Mouse (Mus musculus): ENCODE data around the gene Epb41l4b.

Epb41l4b gene

DNA sequence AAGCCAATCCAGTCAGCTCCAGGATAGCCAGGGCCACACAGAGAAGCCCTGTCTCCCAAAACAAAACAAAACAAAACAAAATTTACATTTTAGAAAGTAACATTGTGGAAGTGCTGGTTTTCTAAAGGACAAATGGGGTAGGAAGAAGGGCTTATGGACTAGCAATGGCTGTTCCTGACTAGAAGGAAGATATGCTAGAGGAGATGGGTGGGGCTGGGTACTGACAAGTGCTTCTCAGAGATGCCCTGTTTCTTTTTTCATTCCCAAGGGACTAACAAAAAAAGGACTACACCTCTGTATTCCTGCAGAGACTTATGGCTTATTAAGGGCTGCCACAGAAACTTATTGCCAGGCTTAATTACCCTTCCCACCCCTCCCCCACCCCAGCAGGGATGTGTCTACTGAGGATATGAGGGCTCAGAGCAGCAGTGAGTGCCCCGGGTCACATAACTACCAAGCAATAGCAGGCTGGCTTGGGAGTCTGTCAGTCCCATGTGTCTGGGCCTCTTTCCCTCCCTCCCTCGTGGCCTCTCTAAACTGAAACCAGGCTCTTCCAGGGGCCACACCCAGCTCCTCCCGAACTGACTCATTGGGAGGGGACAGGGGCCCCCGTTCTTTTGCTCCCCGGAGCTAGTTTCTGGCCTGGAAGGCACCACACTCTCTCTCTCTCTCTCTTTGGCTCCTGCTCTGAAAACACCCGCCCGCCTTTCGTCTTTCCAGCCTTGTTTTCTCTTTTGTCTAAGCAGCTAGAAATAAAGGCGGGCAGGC lies 10.0 kb upstream of the Epb41l4b start:
- DNase-seq, result no peak

DNA sequence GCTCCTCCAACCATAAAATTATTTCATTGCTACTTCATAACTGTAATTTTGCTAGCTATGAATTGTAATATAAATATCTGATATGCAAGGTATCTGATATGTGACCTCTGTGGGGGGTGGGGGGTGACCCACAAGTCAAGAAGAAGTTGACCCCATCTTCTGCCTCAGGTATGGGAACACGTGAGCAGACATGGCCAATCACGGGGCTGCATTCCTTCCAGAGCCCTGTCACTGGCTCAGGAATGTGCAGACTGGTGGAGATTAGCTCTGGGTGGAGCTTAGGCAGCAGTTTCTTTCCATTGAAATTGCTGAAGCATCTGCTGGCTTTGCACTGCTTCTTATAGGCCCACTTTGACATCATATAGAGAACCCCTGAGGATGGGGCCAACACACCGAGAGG lies 4.9 kb upstream of the Epb41l4b start:
- DNase-seq, result no peak

DNA sequence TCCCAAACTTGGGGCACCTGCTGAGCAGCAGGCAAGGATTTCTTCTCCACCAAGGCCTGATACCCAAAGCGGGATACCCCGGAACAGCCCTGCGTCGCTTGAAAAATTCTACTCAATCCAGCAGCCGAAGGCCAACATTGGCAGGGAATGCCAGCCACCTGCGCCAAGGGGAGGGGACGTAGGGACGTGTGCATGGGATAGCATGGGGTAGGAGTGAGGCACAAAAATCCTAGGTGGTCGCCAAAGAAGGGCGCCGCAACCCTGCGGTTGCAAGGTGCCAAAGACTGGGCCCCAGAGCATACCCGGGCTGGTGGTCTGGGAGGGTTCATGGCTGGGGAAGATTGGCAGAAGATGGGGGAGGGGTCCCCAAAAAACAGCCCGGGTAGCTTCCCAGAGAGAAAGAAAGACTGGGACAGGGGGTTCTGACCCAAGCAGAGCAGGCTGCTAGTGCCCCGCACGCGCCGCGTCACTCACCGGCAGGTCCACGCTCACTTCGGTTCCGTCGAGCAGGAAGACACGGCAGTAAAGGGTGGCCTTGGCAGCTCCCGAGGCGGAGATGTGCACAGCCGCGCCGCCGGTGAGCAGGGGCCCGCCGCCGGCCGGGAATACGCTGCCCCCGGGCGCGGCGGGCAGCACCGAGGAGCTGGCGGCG lies 737 bp downstream of the Epb41l4b start:
- DNase-seq, result peak; percentile 48

DNA sequence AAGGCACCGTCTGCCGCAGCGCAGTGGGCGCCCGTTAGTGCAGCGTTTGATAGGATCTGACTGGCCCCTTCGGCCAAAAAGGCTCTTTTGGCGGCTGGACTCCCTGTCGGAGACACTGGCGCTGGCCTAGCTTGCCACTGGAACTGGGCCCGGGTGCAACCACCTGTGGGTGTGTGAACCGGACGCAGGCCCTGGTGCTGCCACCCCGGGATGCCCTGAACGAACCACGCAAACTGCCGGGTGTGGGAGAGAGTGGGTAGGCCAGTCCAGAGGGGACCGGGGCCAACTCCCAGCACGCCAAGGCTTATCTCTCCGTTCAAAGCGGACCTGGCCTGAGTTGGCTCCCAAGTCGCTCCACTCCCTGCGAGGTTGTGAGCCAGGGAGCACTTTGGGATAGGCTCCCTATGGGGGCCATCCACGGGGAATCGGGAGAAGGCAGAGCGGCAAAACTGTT lies 1.3 kb downstream of the Epb41l4b start:
- DNase-seq, result peak; percentile 25

DNA sequence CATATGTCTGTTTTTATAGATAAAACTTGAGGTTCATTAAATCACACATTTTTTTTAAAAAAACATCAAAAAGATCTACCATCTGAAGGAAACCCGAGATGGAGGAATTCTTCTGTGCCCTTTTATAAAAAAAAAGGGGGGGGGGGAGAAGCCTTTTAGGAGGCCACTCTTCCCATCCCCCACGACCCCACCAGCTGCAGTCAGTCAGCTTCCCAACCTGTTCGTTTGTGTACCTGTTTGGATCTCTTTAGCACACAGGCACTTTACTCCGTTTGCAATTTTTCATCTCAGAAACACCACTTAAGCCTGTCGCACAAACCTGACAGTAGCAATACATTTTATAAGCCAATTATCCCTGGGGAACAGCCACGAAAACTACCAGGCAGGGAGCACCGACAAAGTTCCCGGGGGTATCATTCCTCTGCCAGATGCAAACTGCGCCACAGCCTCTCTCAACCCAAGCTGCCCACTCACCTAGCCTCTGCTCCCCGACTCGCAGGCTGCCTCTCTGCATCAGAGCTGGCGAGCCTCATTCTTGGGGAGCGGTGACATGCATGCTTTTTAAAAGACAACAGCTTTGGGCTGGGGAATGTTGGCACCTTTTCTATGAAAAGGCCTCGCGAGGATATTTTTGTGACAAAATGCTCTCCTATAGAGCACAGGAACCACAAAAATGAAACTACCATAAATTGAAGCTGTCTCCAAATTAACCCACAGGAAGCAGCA lies 2.1 kb downstream of the Epb41l4b start:
- DNase-seq, result peak; percentile 16

DNA sequence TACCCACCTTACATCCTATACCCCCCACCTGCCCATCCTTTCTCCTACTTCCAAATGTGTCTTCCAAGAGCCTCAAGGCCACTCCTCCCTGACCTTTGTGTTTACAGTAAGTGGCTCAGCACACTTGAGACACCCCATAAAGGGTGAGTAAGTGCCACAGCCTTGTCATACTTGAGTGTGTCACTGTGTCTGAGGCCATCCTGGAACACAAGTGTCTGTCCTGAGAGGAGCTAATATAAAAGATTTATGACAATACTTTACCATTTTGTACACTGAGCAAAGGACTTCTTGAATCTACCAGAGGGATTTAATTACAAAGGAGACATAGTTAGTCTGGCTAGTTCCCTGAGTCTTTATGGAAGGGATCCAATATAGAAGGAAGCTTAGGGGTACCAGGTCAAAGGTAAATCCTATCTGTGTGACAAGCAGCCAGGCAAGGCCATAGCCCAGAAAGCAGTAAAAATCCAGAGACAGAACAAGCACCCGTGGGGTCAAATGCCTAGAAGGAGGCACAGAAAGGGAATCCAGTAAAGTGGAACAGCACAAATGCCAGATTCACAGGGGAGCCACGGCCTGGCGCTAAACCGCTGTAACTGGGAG lies 2.9 kb downstream of the Epb41l4b start:
- DNase-seq, result no peak

DNA sequence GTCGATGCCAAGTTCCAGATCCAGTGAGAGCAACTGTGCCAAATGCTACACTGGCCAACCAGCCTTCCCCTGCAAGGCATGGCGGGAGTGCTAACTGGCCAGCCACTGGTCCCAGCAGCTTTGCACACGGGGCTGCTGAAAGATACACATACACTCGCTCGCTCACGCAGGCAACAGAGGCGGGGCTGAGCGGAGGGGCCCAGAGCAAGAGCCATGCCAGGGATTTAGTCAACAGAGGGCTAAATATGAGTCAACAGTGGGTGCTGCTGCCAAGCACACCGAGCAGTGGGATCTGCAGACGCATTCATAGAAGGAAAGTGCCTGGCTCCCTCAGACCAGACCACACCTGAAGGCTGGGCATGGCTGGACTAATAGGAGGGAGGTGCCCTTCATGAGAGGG lies 3.8 kb downstream of the Epb41l4b start:
- DNase-seq, result no peak

DNA sequence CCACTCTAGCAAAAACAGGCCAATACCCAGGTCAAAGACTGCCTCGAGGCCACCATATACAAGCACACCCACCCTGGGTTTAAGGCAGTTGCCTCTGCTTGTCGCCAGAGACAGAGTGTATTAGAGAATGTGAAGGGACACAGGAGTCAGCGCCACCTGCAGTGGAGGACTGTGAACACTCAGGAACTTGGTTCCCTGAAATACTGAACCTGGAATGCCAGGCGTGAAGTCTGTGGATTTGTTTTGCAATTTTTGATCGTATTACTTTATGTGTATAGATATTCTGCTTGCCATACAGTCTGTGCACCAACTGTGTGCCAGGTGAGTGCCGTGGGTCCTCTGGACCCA lies 5.2 kb downstream of the Epb41l4b start:
- no peak for DNase-seq

DNA sequence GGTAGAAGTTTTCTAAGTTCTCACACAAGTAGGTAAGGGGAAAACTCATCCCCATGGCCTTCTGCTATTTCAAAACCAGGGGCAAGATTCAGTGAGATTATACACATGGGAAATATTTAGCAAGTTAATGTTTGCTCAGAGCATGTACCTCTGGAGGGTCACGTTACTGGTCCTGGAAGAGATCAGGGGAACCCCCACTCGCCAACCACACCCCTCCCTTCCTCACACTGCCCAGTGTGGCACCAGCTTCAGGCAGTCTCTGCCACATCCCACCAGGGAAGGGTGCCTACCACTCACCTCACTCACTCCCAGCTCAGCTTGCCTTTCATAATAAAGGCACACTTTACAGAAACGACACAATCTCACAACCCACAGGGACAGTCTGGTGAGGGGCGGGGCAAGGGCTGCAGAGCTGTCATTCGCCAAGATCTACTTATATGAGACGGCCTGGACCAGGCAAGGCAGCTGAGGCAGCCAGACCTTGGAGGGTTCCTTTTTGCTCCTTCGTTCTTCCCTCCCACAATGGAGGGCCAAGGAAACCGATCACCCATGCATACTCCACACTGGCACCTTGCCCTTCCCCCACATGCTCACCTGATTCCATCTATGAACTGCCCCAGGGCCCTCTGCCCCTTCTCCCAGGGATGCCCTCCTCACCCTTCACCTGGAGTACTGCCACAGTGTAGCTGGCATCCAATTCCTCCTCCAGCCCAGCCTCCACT lies 5.7 kb downstream of the Epb41l4b start:
- no peak for DNase-seq

DNA sequence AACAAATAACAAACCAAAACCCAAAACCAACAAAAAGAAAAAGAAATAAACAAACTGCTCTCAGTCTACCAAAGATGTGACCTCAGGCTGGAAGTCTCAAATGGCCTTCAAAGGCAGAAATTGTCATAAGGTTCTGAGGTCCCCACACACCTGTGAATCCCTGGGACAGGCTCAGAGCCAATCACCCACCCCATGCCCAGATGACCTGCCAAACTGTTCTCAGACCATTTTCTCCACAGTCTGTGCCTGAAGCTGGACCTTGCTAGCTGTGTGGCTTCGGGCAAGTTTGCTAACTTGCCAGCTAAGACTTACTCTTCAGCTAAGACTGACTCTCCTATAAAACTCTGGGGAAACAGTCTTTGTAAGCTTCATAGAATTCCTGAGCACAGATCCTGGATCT lies 7.8 kb downstream of the Epb41l4b start:
- DNase-seq, result no peak

DNA sequence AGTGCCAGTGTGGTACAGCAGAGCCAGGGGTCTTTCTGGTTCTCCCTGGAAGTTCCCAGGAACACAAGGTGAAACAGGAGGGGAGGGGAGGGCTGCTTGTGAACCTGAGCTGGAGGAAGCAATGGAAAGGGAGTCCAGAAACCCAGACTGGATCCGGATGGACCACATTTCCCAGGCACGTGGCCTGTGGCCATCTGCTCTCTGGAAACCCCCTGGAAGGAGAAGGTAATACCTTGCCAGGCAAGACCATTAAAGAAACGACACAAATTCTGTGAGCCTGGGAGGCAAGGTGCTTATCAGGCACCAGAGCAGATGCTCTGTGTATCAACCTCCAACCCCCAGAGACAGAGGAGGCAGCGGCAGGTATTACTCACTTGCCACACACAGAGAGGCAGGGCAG lies 8.7 kb downstream of the Epb41l4b start:
- no peak for DNase-seq

DNA sequence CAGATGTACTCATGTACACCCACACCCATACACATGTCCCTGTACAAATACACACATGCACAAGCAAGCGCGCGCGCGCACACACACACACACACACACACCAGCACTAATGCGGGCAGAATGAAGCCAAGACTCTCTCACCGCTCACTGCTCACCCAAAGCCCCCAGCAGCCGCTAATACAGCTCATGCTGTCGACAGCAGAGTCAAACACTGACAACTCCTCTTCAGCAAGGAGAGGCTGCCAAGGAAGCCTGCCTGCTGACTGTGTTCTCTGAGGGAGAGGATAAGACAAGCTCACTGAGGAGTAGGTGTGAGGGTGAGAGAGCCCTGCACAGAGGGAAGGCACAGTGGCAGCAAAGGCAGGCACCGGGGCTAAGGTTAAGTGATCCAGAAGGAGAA lies 11.4 kb downstream of the Epb41l4b start:
- DNase-seq, result no peak

DNA sequence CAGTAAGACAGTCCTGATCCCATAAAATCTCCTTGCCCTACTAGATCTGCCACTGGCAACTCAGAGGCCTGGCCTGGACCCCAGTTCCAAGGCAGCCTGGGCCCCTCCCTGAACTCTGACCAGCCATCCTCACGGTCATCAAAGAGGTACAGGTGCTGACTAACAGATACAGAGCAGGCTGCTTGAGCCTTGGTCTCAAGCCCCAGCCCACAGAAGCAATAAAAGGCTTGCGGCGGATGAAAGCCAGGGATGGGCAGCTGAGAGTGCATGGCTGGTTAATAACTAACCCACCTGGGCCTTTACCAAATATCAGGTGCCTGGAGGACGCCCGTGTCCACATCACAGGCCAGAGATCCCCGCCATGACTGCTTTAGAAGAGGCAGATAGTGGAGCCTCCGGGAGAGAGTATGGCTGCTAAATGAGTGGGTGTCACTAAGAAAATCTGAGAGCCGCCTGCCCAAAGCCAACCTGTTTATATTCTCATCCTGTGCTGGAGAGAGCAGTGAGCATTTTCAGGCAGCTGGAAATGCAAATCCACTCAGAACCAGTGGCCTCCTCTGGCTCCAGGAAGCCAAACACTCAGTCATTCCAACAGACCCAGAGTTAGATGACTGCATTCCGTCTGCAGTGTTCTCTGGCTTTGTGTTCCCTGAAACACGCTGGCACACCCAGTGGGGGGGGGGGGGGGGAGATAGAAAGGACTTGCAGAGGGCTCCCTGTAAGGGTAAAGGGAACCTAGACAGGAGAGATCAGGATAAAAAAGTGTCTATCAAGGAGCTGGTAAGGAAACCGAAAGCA lies 13.3 kb downstream of the Epb41l4b start:
- no peak for DNase-seq

DNA sequence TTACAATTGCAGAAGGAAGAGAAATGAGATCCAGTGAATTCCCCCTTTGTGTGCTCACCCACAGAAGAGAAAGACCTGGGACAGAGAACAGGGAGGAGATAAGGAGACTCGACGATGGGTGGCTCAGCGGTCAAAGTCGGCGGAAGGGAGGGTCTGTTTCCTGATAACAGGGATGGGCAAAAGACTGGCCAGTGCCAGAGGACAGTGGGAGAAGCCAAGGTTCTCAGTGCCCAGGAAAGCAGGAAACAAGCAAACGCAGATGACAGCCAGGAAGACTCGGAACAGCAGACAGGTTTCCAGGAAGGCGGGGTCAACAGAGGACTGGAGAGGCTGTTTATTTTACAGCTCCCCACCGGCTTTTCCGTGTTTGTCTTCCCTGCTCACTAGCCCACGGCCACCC lies 20.2 kb downstream of the Epb41l4b start:
- DNase-seq, result no peak

DNA sequence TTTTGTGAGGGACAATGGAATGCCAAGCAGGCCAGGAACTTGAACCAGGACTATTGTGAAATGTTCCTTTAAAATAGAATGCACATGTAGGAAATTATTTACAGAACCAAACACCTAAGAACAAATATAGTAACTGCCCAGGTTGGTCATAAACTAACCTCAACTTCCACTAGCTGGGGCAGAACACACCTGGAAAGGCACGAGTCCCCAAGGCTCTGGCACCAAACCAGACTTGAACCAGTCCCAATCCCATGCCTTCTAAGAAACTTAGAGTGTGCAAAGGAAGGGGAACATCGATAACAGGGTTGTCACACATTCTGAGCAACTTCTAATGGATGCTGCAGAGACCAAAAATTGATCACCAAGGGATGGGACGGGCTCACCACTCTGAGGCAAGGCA lies 21.1 kb downstream of the Epb41l4b start:
- no peak for DNase-seq

DNA sequence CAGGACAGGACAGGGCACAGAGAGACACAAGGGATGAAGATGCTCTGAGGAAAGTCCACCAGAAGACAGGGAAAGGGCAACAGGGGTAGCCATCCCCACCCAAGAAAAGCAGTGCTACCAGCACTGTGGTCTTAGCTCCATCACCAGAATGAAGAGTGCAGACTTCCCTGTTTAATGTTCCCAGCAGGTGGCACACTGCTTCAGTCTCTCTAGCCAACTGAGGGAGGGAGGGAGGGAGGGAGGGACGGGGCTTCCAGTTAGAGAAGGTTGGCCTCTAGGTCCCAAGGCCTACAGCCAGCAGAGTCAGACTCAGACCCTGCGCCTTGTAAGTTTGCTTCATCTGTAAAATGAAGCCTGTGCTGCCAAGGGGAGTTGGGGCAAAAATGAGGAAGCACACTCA lies 22.7 kb downstream of the Epb41l4b start:
- DNase-seq, result no peak

DNA sequence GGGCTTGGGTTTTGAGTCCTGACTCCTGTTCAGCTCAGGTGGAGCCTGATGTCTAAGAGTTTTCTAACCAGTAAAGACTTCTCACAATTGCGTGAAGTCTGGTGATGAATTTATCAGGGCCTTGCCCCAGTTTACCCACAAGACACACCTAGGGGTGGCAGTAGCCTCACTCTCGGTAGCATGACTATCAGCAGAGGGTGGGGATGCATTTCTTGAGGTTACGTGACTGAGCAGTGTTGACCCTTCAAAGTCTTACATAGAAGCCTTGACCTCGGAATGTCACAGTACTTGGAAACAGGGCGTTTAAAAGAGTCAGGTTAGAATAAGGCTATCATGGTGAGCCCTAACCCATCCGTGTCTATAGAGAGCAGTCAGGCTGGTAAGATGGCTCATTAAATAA lies 23.3 kb downstream of the Epb41l4b start:
- DNase-seq, result no peak

DNA sequence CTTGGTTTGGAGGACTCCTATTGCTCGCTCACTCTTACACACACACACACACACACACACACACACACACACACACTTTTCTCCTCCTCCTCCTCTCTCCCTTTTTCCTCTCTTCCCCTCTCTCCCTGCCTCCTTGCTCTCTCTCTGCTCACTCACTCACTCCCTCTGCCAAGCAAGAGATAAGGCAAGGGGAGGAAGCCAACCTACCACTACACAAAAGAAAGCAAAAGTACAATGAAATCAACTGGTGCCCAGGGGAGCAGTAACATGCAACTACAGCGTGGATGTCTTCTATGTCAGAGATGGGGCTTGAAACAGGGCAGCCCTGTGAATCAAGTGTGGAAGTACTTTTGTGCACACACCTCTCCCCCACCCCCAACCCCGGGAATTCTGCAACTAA lies 24.4 kb downstream of the Epb41l4b start:
- DNase-seq, result no peak

DNA sequence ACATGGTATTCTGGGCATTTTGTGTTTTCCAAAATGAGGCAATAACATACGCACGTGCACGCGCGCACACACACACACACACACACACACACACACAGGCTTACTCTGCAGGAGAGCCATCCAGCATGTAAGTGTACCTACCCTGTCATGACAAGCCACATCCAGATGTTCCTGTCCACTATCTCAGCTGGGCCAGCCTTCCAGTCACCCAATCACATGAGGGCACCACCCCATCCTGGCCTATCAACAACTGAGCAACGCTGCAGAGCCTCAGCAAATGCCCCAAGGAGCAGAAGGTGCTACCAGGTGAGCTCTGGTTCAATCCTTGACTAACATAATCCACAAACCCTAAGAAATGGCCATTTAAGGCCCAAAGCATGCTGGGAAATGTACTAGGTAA lies 27.0 kb downstream of the Epb41l4b start:
- no peak for DNase-seq

DNA sequence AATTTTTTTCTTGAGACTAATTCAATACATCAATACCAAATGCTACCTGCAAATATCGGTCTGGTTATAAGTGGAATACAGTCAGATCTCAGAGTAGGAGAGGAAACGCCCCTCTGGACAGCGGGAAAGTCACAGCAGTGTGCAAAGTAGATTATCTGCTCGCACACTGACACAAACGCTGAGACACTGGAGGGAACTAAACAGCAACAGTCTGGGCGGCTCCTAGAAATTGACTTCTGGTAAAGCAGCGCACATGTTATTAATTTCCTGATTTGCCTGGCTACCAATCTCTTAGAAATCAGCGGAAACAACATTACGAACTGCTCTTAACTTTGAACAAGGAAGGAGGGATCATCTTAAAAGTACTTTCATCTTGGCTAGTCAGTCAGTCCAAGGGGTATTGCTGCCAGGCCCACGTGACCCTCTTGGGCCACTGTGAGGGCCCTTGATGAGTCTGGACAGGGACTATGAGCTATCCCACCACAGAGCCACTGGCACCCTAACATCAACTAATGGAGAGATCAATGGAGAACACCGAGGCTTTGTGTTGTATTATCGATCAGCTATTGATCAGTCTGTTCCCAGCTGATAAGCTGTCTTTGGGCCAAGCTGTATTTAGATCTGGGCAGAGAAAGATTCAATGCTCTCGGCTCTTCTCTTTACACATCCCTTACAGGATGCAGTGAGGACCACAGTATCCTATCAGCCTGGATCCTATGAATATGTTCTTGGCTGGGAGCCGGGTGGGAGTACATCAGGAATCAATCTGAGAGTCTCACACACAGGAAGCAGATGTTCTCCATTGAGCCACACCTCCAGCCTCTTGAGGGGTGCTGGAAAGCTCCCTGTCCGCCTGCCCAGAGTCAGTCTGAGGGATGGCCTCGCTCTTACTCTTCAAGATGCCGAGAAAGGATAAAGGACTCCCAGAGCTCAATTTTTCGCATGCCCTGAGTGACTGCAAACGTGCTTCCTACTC lies 28.3 kb downstream of the Epb41l4b start:
- no peak for DNase-seq
